Mouse (Mus musculus) MEL-GATA-1-ER (cell line): ENCODE data around the gene Pde4a.

ENCODE experiments used
- DNase-seq: peaks from one replicate; pipeline ENCODE4 v3.0.0-alpha.2; 2012; ENCODE audit warnings: low read depth; ENCODE audit errors: extremely low read depth

Gene Pde4a

DNA sequence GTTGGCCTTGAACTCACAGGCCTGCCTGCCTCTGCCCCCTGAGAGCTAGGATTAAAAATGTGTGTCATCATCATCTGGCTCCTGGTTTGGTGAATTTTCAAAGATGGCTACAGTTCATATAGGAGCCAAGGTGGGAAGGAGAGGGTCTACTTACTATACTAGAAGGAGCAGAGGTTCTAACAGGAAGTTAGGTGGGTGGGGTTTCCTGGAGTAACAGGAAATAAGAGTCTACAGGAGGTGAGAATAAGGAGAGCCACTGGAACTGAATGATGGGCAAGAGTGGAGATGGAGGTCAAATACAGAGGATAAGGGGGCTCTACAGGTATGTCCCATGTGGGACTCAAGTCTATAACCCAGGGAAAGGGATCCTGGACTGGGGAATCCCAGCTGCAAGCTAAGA, 17.1 kb upstream of the Pde4a start:
- DNase-seq: no peak

DNA sequence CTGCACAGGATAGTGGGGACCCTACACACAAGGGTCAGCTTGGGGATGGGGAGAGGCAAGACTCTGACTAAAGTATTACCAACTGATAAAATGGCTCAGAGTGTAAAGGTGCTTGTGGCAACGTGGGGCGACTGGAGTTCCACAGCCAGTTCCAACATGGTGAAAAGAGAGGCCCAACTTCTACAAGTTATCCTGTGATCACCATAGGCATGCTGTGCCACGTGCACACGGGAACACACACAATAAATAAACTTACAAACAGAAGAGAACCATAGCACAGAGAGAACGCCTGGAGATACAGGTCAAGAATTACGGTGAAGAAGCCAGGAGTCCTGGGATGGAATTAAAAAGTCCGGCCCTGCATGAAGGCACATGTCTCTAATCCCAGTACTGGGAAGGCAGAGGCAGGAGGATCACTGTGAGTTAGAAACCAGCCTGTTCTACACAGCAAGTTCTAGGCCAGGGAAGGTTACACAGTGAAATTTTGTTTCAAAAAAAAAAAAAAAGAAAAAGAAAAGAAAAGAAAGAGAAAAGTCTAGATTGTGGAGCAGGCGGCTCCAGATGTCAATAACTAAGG, 16.3 kb upstream of the Pde4a start:
- no peak for DNase-seq

DNA sequence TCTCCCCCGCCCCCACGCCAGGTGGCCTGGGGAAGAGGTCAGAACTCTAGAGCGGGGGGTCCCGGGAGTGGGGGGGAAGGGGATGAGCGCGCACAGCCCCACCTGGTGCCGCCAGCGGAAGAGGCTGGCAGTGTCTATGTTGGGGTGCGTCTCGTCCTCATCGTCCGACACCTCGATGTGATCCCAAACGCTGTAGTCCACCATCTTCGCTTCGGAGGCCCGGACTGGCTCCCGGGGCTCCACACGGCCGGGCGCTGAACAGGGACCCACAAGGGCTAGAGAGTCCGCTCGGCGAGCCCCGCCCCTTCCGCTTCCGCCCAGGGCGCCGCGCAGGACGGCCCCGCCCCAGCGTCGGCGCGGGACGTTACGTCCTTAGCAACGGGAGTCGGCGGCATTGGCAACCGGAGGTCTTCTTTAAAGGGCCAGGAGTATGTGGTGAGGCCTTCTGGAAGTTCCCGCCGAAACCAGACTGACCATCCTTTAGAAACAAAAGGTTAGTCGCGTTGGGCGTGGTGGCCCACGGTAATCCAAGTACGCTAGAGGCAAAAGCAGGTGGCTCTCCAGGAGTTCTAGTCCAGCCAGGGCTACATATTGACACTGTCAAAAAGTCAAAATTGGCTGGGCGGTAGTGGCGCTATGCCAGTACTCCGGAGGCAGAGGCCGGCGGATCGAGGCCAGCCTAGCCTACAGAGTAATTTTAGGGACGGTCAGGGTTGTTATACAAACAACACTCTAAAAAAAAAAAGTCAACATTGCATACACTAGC, 15.7 kb upstream of the Pde4a start, which contains the start of gene Cdc37:
Gene Cdc37 (minus strand): TSS at position 329 of the 766 bp plus-strand sequence.
- DNase-seq: peak; percentile 86

DNA sequence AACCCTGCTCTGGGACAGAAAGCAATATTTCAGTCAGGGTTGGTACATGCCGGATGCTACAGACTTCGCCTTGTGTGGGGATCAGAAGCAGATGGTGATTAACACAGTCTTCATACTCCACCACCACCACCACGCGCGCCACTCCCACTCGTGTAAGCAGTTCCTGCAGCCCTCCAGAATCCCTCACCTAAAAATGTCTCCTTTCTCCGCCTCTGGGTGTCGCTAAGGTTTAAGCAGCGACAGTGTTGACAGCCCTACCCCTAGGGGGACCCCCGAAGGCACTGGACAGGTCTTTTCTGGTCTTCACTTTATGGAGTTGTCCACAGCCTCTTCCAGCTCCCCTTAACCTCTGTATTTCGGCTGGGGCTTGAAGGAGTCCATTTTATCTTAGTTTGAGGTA, 12.8 kb upstream of the Pde4a start:
- no peak for DNase-seq

DNA sequence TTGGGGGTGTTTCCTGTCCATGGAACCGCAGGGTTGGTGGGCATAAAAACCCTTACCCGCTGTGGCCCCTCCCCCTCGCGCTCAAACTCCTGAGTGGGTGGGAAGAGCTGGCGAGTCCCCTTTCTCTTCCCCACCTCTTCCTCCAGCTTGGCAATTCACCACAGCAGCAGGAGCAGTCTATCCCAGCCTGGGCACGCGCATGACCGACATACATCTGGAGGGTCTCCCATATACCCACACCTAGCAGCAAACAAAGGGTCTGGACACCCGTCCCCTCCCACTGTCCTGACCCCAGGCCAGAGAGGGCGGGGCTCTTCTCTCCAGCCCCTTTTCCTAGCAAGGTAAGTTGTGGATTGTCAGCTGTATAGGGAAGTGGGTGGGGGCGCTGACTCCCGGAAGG, 12.2 kb upstream of the Pde4a start:
- DNase-seq: no peak

DNA sequence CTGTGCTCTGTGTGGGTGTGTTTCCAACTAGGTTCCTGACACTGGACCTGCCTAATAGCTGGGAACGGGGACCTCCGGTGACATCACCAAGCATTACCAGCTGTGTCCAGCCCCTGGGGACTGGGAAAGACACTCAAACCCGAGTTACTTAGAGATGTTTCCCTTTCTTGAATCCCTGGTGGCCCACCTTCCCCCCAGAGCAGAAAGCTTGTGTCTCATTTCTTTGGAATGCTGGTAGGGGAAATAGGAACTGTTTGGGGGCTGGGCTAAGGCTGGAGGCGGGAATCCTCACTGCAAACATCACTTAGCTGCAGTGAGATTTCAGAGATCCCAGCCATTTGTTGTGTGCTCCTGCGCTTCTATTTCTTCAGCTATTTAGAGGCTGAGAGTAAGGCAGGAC, 11.7 kb upstream of the Pde4a start:
- no peak for DNase-seq

DNA sequence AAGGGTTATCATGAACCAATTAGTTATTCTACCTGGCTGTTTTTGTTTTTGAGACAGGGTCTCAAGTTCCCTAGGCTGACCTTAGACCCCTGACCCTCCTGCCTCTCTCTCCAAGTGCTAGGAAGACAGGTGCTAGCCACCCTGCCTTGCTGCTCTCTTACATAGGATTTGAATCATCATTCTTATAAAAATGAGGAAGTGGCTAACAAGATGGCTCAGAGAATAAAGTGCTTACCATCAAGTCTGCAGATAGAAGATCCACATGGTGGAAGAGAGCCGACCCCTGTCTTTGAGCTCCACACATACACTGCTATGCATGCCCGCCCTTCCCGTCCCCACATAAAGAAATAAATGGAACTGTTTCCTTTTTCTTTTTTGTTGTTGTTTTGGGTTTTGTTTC, 10.7 kb upstream of the Pde4a start:
- DNase-seq: no peak

DNA sequence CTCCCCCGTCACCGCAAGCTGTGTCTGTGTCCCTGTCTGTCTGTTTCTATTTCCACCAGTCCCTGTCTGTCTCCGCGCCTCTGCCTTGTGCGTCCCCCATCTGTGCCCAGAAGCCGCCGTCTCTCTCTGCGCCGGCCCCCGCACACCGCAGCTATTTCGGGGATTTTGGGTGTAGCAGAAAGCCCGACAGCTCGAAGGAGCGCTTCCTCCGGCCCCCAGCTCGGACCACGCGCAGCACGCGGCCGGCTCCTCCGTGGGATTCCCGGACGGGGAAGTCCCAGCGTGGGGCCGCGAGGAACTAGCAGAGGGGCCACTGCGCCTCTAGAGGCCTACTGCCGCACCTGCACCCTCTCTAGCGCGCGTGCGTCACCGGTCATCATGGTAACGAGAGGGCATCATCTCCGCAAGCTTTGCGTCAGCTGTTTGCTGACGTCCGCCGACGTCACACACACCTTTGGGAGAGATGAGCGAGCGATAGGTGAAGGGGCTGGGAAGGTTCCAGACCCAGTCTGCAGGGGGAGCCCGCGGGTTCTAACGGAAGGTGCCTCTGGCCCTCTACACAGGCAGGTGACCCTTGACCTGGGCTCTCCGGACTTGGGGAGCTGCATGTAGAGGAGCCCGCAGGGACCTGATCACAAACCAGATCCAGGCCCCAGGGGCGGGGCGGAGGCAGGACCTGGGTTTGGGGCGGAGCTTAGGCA, 4.2 kb upstream of the Pde4a start:
- DNase-seq: peak; percentile 74

DNA sequence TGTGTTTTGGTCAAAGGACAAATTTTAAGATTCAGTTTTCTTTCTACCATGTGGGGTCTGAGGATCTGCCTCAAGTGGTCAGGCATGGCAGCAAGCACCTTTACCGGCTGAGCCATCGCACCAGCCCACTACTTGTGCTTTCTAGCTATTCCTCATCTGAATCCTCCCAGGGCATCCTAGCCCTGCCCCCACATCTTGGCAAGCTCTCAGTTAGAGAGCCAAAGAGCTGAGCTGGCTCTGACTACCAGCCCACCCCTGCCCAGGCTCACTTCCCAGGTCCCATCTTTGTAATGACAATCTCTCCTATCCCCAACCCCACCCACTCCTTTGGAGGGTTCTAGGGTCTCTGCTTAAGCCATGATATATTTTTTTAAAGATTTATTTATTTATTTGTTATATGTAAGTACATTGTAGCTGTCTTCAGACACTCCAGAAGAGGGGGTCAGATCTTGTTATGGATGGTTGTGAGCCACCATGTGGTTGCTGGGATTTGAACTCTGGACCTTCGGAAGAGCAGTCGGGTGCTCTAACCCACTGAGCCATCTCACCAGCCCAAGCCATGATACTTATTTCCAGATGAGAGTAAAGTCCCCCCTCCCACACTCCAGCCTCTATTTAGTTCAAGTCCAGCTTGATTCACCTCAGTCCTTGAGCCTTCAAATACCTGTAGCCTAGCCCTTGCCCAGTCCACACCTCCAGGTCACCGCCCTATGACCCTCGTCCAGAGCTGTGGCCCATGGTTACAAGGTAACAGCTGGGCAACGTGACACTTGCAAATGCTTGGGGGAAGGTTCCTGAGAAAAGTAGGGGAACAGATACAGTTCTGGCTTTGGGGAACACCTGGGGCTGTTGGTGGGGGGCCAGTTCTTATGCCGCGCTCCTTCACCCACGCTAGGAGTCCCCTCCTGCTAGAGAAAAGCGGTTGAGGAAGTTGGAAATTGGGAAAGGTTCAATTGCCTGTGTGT, 2.1 kb upstream of the Pde4a start:
- DNase-seq: no peak

DNA sequence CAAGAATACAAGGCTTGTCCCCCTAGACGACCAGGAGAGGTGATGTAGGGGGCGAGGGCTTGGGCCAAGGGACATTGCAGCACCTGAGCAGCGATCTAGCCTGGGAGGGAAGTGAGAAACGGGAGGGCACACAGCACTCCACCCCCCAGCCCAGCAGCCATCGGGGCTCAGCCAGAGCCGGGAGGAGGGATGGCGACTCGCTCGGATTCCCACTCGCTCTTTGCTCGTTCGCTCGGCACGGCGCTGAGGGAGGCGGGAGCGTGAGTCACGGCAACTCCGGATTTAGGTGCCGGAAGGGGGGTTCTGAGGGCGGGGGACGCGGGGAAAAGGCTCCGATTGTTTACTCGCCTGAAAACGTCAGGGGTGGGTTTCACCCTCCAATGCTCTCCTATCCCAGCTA, 1.4 kb upstream of the Pde4a start:
- no peak for DNase-seq

DNA sequence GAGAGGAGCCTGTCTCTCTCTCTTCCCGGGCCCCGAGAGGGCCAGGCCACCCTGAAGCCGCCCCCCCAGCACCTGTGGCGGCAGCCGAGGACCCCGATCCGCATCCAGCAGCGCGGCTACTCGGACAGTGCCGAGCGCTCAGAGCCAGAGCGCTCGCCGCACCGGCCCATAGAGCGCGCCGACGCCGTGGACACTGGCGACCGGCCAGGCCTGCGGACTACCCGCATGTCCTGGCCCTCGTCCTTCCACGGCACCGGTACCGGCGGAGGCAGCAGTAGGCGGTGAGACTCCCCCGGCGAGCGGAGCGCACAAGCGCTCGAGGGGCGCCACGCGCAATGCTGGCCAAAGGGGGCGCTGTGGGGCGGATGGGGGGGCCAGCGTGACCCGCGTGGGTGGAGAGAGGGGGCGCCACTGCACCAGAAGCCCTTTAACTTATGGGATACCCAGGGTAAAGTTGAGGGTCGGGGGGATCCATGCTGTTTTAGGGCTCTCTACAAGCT, 488 bp downstream of the Pde4a start:
- DNase-seq: no peak

DNA sequence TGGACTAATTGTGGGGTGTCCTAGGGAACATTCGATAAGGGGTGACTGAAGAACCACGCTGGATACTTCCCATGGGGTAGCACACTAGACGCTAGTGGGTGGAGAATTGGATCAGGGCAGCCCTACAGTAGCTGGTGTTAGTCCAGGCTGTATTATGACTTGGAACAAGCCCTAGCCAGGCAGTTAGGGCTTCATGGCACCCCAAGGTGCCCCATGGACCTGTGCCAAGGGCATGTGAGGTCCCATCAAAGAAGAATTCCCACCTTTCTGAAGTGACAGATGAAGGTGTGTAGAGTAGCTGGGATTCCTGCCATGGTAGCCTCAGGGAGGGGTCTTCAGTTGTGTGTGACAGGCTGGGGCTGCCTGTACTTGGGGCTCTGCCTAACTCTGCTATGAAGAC, 1.0 kb downstream of the Pde4a start:
- DNase-seq: no peak

DNA sequence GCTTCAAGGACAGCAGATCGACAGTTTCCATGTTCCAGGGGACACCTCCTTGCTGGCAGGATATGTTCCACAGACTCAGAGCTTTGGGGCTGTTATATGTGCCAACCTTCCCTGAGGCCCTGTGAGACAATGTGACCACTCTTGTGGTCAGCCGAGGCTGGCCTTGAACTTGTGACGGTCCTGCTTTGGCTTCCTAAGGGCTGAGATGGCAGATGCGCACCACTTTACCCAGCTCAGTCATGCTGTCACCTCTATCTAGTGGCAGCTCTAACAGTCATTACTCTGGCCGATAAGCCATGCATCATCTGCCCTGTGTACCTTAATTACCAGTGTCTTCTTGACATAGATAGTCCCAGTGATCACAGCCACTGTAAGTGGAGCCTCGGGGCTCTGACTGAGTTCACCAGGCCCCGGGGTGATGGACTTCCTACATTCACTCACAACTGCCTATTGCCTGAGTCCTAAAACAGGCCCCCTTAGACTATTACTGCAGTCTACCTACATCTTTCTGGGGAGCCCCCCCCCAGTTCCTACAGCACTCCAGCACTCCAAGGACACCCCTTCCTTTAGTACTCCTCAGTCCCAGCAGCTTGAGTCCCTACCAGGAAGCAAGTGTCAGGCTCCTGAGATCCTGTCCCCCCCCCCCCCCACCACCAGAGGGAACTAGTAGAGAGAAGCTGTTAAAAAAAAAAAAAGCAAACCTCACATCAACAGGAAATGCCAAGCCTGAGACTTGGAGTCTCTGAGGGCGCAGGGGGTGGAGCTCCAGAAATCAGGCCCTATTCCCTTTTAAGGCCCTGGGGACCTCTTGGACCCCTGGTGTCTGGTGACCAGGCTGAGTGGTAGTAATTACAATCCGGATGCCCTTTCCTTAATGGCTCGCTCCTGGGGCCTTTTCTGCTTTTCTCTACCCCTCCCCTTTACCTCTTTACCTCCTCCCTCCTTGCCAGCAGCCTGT, 1.9 kb downstream of the Pde4a start:
- DNase-seq: no peak

DNA sequence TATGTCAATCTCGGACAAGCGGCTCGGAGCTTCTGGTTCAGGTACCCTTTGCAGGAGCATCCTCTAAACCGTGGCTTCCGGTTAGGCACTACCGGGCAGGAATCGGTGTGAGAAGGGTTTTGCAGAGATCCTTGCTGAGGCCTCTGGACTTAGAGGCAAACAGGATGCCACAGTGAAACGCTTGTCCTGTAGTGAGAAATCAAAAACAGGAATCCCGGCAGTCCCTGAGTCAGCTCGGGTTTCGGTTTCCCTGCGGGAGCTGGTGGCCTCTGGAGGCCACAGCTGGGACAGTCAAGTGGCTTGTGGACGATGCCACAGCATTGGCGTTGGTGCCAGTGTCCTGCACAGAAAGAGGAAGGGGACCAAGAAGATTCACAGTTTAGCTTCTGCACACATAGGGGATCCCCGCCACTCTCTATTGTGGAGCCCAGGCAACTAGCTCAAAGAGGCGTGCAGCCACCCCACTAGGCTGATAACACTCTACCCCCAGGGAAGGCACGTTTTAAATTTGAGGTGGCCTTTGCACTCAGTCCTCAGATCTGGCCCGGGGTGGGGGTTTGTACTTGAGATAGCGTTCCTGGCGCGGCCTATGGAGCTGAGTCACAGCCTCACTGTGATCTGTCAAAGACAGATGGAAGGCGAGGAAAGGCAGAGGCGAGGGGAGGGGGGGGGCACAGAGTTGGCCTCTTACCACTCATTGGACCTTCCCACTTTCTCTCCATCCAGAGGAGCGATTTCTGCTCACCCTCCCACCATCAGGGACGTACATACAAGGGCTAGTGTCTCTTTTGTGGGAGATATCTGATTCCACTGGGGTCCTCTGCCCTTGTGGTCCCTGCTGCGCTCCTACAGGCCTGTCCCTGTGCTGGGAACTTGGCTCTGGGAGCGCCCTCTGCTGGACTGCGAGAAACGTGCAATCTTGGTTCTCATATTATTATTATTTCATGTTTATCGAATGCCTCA, 2.9 kb downstream of the Pde4a start:
- DNase-seq: peak; percentile 91

DNA sequence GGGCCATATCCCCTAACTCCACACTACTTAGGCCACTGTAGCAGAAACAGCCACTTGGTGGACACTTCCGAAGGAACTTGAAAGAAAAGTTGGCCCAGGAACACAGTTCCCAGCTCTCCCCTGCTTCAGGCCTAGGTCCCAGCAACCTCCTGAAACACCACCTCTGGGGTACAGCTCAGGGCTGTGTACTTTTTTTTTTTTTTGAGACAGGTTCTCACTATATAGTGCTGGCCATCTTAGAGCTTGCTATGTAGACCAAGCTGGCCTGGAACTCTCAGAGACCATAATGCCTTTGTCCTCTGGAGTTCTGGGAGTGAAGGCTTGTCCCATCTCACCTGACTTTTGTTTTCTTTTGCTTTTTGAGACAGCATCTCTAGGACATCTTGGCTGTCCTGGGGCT, 3.6 kb downstream of the Pde4a start:
- DNase-seq: no peak

DNA sequence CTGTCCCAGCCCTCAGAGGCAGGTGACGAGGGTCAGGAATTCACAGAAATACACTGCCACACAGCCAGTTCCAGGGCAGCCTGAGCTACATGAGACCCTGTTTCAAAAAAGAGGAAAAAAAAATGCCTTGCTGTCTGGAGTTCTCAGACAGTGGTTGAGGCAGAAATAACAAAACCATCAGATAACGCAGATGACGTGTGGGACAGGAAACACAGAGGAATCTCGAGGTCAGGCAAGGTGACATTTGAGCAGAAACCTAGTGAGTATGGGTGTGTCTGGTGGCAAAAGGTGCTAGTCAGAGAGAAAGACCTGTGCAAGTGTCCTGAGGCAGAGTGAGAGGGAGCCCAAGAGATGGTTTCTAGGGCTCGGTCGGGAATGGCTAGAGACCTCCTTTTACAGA, 6.8 kb downstream of the Pde4a start:
- no peak for DNase-seq

DNA sequence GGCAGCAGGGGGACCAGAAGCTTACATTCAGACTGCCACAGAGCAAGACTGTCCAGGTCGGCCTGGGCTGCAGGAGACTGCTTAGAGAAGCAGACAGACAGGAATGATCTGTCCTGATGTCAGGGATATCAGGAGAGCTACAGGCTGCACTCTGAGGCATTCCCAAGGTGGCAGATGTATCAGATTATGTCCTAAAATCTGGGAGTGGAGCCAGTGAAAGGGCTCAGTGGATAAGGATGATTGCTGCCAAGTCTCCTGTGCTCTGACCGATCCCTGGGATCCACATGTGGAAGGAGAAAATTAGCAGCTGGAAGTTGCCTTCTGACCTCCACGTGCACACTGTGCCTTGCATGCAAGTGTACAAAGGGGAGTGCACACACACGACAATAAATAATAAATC, 14.9 kb downstream of the Pde4a start:
- no peak for DNase-seq

DNA sequence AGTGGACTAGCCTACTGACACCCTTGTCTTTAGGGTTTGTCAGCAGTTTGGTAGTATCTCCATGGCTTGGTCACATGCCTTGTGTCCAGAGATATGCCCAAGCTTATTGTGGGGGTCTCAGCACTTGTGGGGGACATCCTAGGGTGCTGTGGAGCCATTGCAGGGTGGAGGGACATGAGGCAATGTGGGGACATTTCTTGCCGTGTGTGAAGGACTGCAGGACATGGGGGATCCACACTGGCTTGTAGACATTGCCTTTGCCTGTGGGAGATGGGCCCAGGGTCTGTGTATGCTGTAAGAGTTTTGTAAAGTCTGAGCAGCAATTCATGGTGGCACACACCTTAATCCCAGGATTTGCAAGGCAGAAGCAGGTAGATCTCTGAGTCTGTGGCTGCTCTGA, 15.3 kb downstream of the Pde4a start:
- no peak for DNase-seq
